Mouse (Mus musculus) embryonic fibroblast, embryonic 13.5 days (primary cell): Measurements from ENCODE around the gene Sap30. TPM values are rescaled to one million over a fixed set of nuclear protein-coding genes. Genes with fewer than 3 reads are reported as not detected.
"Not testable (repeated sequence)": the region's sequence is repeated elsewhere in the genome, so short reads cannot be mapped to it uniquely, and the experiment has no call there.

Experiments
- H3K27ac ChIP-seq: 2 replicates; pipeline ENCODE4 v1.5.1; 2012; ENCODE audit warnings: low read length, control low read depth, inconsistent platforms; ENCODE audit not compliant: insufficient read depth
- H3K4me1 ChIP-seq: 2 replicates; pipeline ENCODE4 v1.6.1; 2011; ENCODE audit warnings: low read length; ENCODE audit not compliant: control insufficient read depth, insufficient read depth
- H3K4me3 ChIP-seq: 2 replicates; pipeline ENCODE4 v1.5.1; 2011; ENCODE audit warnings: mild to moderate bottlenecking, control low read depth, low read length; ENCODE audit not compliant: insufficient read depth
- CTCF ChIP-seq: IDR thresholded peaks from 2 replicates; pipeline ENCODE4 v1.5.1; 2011; ENCODE audit warnings: mild to moderate bottlenecking, control low read depth, low read length, moderate library complexity, borderline replicate concordance; ENCODE audit not compliant: insufficient read depth
- POLR2A ChIP-seq: IDR thresholded peaks from 2 replicates; pipeline ENCODE4 v1.6.1; 2011; ENCODE audit warnings: low read depth, mild to moderate bottlenecking, control low read depth, low read length, moderate library complexity
- polyA plus RNA-seq: library from polyadenylated mRNA; stranded (reverse); fragments of >200 nt; gene quantifications from 2 replicates; pipeline ENCODE4 v1.2.4, GENCODE M21; 2011; ENCODE audit warnings: low read depth; ENCODE audit not compliant: missing spikeins, insufficient read length

The Sap30 gene
- polyA plus RNA-seq, 1 experiment, result 14.8 TPM

GRCm38 (mm10) chr8:57512141-57513056 lies 24.7 kb upstream of the Sap30 start:
- no peaks in the 10 kb centered on the region for H3K4me1 ChIP-seq
- peak overlapping the region; percentile 93 for H3K27ac ChIP-seq
- TF ChIP-seq POLR2A (no peak), CTCF (no peak)
- H3K4me3 ChIP-seq, result peak overlapping the region; percentile 85

- peak within 1 kb of the TSS; percentile 93 for H3K27ac ChIP-seq
- no peaks in the 10 kb centered on the region for H3K4me1 ChIP-seq
- peak; percentile 91 for TF ChIP-seq POLR2A
- no peak for TF ChIP-seq CTCF
- H3K4me3 ChIP-seq, result peak within 1 kb of the TSS; percentile 85
Observed at GRCm38 (mm10) chr8:57511316-57512118, 23.9 kb upstream of the Sap30 start, which contains the start of gene Hmgb2. Hmgb2 (plus strand) TSS chr8:57511907.

GRCm38 (mm10) chr8:57510791-57511315 lies 23.2 kb upstream of the Sap30 start:
- TF ChIP-seq CTCF (no peak), POLR2A (0 out of 2 replicates have a peak, but pooled peaks have one; percentile 1)
- H3K27ac ChIP-seq, result peak overlapping the region; percentile 7; the same call in 1 of the 2 replicates
- H3K4me3 ChIP-seq, result peak overlapping the region; percentile 75
- no peaks in the 10 kb centered on the region for H3K4me1 ChIP-seq

- no peaks in the 10 kb centered on the region for H3K4me1 ChIP-seq
- no peak overlapping the region for H3K4me3 ChIP-seq
- TF ChIP-seq POLR2A, result no peak
- no peak for TF ChIP-seq CTCF
- no peak overlapping the region for H3K27ac ChIP-seq
Observed at GRCm38 (mm10) chr8:57508657-57509056, 21.0 kb upstream of the Sap30 start.

GRCm38 (mm10) chr8:57507556-57508063 lies 19.9 kb upstream of the Sap30 start:
- no peaks in the 10 kb centered on the region for H3K4me1 ChIP-seq
- no peak overlapping the region for H3K27ac ChIP-seq
- TF ChIP-seq CTCF (no peak), POLR2A (no peak)
- no peak overlapping the region for H3K4me3 ChIP-seq

GRCm38 (mm10) chr8:57505500-57505899 lies 17.8 kb upstream of the Sap30 start:
- not testable (repeated sequence) for H3K27ac ChIP-seq, H3K4me3 ChIP-seq, H3K4me1 ChIP-seq

GRCm38 (mm10) chr8:57503641-57504040 lies 16.0 kb upstream of the Sap30 start:
- TF ChIP-seq POLR2A, result no peak
- peak; percentile 76; the same call in 1 of the 2 replicates for TF ChIP-seq CTCF
- Histone ChIP-seq H3K4me3 (no peak overlapping the region), H3K27ac (no peak overlapping the region), H3K4me1 (peaks cover 3% of the 10 kb centered on the region; the same call in 1 of the 2 replicates)

GRCm38 (mm10) chr8:57498847-57499511 lies 11.3 kb upstream of the Sap30 start:
- H3K4me1 ChIP-seq, result peaks cover 3% of the 10 kb centered on the region; the same call in 1 of the 2 replicates
- no peak overlapping the region for H3K4me3 ChIP-seq
- TF ChIP-seq POLR2A, result no peak
- no peak for TF ChIP-seq CTCF
- no peak overlapping the region for H3K27ac ChIP-seq

GRCm38 (mm10) chr8:57498494-57498846 lies 10.8 kb upstream of the Sap30 start:
- no peak overlapping the region for H3K27ac ChIP-seq
- H3K4me3 ChIP-seq, result no peak overlapping the region
- TF ChIP-seq CTCF (no peak), POLR2A (no peak)
- peaks cover 3% of the 10 kb centered on the region; the same call in 1 of the 2 replicates for H3K4me1 ChIP-seq
